Mouse (Mus musculus) brain, embryonic 14.5 days (tissue): ENCODE data around the gene Dus1l.

Source experiments
- CTCF ChIP-seq: fragments of 200-500 bp; IDR thresholded peaks from 2 replicates; pipeline ENCODE4 v1.5.1; 2012; ENCODE audit warnings: inconsistent platforms, mild to moderate bottlenecking, moderate library complexity, borderline replicate concordance; ENCODE audit not compliant: insufficient read depth, insufficient read length; ENCODE audit errors: extremely low read depth
- POLR2A ChIP-seq: fragments of 200-500 bp; IDR thresholded peaks from 2 replicates; pipeline ENCODE4 v1.6.1; 2012; ENCODE audit warnings: mild to moderate bottlenecking, inconsistent platforms, borderline replicate concordance; ENCODE audit not compliant: poor library complexity, insufficient read depth, insufficient read length, severe bottlenecking; ENCODE audit errors: extremely low read depth

GRCm38 (mm10) chr11:120812068-120812467 is 15.9 kb upstream of the Dus1l start:
- TF ChIP-seq CTCF (no peak), POLR2A (no peak)
